Mouse (Mus musculus) embryonic facial prominence, embryonic 10.5 days (tissue): Measurements from ENCODE around the gene D1Ertd622e. TPM values are rescaled to one million over a fixed set of nuclear protein-coding genes. Genes with fewer than 3 reads are reported as not detected.

ENCODE experiments used
- DNase-seq: peaks from one replicate; pipeline ENCODE4 v3.0.0-alpha.2; 2017; ENCODE audit warnings: low spot score
- H3K27ac ChIP-seq: fragments of 300-500 bp; sonication (generic); replicated peaks from 2 replicates; pipeline ENCODE4 v1.5.1; 2016; ENCODE audit warnings: mild to moderate bottlenecking
- H3K27me3 ChIP-seq: fragments of 300-500 bp; sonication (generic); replicated peaks from 2 replicates; pipeline ENCODE4 v1.6.1; 2016; ENCODE audit warnings: low read depth, mild to moderate bottlenecking; ENCODE audit not compliant: poor library complexity, severe bottlenecking
- H3K36me3 ChIP-seq: fragments of 300-500 bp; sonication (generic); replicated peaks from 2 replicates; pipeline ENCODE4 v1.6.1; 2016; ENCODE audit warnings: mild to moderate bottlenecking, moderate library complexity
- H3K4me1 ChIP-seq: fragments of 300-500 bp; sonication (generic); 2 replicates; pipeline ENCODE4 v1.6.1; 2016
- H3K4me3 ChIP-seq: fragments of 300-500 bp; sonication (generic); 2 replicates; pipeline ENCODE4 v1.5.1; 2016; ENCODE audit warnings: mild to moderate bottlenecking, moderate library complexity
- H3K9me3 ChIP-seq: fragments of 300-500 bp; sonication (generic); 2 replicates; pipeline ENCODE4 v1.6.1; 2016; ENCODE audit warnings: mild to moderate bottlenecking
- WGBS: fragments of 180-500 bp; shearing (Covaris S2); methylation state at CpG from one replicate; pipeline ENCODE4 v1.1.7; 2016; 5-methylcytosine and 5-hydroxymethylcytosine counted together
- polyA plus RNA-seq: library from polyadenylated mRNA; unstranded; fragments of >200 nt; fragmentation: Nextera tagmentation; extraction: Ambion mirVana; gene quantifications from 2 replicates; pipeline ENCODE4 v1.2.1, GENCODE M21; 2016

D1Ertd622e gene
- polyA plus RNA-seq, 1 experiment from 2014 or later = 17.3 TPM

DNA sequence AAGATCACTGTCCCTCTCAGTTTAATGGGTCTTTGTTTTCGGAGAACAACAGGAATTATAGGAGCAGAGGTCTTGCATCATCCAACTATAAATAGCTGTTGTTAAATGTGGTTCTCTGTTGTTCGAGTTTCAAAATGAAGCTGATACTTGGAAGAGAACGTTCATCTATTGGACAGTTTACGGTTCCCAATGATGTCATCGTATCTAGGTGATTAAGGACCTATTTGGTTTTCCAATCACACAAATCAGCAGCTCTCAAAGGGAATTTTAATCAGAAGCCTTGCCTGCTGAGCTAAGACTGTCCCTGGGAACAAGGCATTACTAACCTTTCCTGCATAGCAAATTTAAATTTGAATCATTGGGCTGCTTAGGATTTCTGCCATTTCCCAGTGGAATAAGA is 31.7 kb downstream of the D1Ertd622e start:
- Histone ChIP-seq H3K27me3 (no peaks in the 10 kb centered on the region), H3K27ac (no peak overlapping the region), H3K4me1 (peaks cover 10% of the 10 kb centered on the region; the same call in 1 of the 2 replicates), H3K9me3 (no peaks in the 10 kb centered on the region), H3K4me3 (no peak overlapping the region), H3K36me3 (no peaks in the 10 kb centered on the region)
- no peak for DNase-seq
- WGBS = 79% methylated on average over 5 of the region's 5 CpGs

DNA sequence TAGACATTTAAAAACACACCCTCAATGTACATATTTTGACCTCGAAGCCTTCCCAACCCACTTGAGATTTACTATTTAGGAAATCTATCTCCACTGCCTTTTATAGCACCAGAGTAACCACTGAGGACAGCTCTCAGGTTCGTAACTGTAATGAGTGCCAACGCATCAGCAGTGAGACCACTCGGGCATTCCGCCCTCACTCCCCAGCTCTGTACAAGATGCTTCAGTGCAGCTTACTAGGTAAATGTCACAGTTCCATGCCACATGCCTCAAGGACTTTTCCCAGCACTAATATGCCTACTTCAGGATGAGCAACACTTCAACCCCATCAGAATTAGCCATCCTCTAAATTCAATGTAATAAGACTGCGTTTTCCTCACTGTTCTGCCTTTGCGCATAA is 33.0 kb downstream of the D1Ertd622e start:
- Histone ChIP-seq H3K4me1 (peaks cover 15% of the 10 kb centered on the region), H3K27me3 (no peaks in the 10 kb centered on the region), H3K36me3 (no peaks in the 10 kb centered on the region), H3K27ac (no peak overlapping the region), H3K4me3 (no peak overlapping the region), H3K9me3 (no peaks in the 10 kb centered on the region)
- no peak for DNase-seq
- 89% methylated on average over 7 of the region's 7 CpGs for WGBS

DNA sequence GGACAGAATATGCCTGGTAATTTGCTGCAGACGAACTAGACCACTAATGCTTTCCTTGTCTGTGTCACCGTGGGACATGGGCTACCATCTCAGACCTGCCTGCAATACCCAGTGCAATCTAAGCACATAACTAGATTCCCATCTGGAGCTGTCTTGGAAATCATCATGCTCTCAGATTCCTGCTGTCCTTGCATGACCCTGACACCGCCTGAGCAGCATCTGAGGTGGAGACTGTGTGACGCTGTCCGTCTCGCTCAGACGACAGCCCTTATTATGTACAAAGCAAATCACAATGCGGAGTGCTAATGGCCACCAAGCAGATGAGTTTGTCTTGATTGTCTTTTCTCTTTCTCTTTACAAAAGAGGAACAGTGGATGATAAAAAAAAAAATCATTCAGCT is 33.9 kb downstream of the D1Ertd622e start:
- WGBS = 80% methylated on average over 8 of the region's 8 CpGs
- no peaks in the 10 kb centered on the region for H3K27me3 ChIP-seq
- no peak for DNase-seq
- peaks cover 23% of the 10 kb centered on the region for H3K4me1 ChIP-seq
- H3K9me3 ChIP-seq = no peaks in the 10 kb centered on the region
- no peak overlapping the region for H3K27ac ChIP-seq
- no peaks in the 10 kb centered on the region for H3K36me3 ChIP-seq
- H3K4me3 ChIP-seq = no peak overlapping the region

DNA sequence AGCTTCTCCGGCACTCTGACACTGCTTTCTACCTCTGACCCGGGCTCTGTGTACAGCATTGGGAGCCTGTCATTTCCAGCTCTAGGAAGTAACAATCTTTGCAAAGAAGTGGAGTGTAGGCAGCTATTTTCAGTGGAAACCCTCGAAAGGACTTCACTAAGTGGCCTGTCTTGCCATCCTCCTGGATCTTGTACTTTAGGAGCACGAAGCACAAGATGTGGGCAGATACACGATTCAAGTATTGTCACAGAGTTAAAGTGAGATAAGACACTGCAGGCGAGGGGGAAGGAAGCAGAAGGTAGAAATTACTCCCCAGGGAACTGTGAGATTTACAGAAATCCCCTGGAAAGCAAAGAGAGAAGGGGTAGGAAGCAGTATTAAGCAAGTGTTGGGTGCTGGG is 36.4 kb downstream of the D1Ertd622e start:
- DNase-seq = no peak
- Histone ChIP-seq H3K27ac (no peak overlapping the region), H3K4me3 (no peak overlapping the region), H3K36me3 (no peaks in the 10 kb centered on the region), H3K9me3 (no peaks in the 10 kb centered on the region), H3K27me3 (no peaks in the 10 kb centered on the region), H3K4me1 (peaks cover 30% of the 10 kb centered on the region)
- WGBS = 62% methylated on average over 6 of the region's 6 CpGs

DNA sequence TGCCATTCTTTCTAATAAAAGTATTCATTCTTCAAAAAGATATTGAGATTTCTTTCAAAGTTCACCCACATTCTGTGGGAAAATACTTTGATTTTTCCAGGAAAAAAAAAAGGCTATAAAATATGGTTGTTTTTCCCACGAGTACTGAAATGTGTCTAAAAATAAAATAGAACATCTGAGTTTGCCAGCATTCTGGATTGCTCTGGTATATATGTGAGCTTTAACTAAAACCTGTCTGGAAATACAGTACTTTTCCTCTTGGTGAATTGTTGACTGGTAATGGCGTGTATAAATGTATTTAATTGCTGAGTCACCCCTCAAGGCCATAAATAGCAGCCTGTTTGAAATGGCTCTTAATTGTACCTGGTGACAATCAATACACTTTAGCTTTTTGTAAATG is 37.5 kb downstream of the D1Ertd622e start:
- Histone ChIP-seq H3K36me3 (no peaks in the 10 kb centered on the region), H3K4me1 (peaks cover 30% of the 10 kb centered on the region), H3K27ac (no peak overlapping the region), H3K4me3 (no peak overlapping the region), H3K27me3 (no peaks in the 10 kb centered on the region), H3K9me3 (no peaks in the 10 kb centered on the region)
- no peak for DNase-seq
- WGBS = 58% methylated on average over 2 of the region's 2 CpGs

DNA sequence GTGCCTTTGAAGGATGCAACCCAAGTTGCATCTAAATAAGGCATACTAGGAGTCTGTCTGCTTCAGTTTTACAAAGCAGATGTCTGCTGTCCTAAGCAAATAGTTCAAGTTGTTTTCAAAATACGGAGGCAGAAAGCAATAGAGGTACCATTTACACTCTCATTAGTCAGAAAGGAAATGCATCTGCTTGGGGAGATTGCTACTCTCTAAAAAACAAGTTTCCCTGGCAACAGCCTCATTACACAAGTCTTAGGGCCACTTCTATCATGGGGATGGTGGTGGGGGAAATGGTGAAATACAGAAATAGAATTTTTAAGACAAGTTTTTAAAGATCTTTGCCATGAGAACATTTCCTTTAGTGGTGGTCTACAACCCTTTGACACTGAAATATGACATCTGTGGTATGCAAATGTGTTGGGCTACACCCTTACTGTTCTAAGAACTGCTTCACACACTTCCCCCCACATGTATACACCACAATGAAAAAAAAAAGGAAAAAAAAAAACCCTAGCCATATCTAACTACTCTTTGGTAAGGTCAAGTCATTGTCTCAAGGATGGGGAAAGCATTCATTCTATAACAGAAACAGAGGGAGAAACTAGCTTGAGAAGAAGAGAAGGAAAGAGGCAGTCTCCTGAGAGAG is 38.5 kb downstream of the D1Ertd622e start:
- H3K4me1 ChIP-seq = peaks cover 30% of the 10 kb centered on the region
- WGBS = 33% methylated on average over 1 of the region's 1 CpGs
- H3K36me3 ChIP-seq = no peaks in the 10 kb centered on the region
- H3K4me3 ChIP-seq = no peak overlapping the region
- H3K27ac ChIP-seq = no peak overlapping the region
- H3K27me3 ChIP-seq = no peaks in the 10 kb centered on the region
- H3K9me3 ChIP-seq = no peaks in the 10 kb centered on the region
- DNase-seq = no peak

DNA sequence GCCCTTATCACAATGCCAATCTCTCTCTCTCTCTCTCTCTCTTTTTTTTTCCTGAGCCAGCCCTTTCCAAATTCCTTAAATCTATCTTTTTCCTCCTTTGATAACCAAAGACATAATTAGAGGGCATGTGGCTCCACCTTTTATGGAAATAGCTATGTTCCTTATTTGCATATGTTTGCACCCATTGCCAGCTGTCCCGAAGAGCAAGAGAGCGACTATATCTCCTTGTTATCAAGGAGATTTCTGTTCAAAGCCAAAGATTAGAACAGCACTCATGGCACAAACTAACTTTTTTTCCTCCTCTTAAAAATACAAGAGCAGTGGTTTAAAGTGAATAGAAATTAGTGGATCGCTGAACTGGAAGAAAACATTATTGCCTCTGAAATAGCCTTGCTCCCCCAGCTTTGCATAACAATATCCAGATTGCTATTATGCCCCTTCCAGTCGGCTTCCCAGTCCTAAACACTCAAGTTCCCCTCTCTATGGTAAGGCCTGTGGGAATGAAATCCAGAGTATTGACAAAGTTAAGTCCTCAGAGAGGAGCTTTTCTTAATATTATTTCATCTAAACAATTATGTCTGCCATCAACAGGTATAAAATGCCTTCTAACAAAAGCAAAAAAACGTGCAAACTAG is 39.2 kb downstream of the D1Ertd622e start:
- H3K4me3 ChIP-seq = no peak overlapping the region
- H3K27ac ChIP-seq = no peak overlapping the region
- peaks cover 30% of the 10 kb centered on the region for H3K4me1 ChIP-seq
- 28% methylated on average over 5 of the region's 5 CpGs for WGBS
- no peak for DNase-seq
- H3K9me3 ChIP-seq = no peaks in the 10 kb centered on the region
- H3K27me3 ChIP-seq = no peaks in the 10 kb centered on the region
- H3K36me3 ChIP-seq = no peaks in the 10 kb centered on the region

DNA sequence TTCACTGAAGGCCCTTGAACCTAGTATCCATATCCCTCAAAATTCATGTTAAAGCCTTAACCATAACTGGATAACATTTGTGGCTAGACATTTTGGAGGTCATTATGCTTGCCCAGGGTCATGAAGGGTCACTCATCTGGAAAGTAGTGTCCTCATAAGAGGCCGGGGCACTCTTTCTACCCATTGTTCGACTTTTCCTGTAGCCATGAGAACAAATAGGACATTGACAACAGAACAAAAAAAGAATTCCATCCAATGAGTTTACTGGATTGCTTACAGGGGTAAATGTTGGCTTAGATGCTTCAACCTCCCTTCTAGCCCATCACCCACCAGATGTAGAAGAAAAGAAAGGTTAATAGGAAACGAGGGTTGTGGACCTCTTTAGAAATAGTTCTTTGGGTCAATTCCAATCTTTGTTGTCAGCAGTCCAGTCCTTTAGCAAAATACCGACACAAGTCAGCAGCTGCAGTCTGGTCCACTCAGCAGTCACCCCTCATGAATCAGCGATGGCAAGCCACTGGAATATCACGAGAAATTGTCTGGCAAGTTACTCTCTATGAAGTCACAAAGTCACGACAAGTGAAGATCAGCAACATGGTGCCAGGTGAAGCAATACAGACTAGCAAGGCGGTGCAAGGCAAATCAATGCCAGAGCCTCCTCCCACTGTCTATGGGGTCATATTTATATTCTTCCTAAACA is 42.1 kb downstream of the D1Ertd622e start:
- Histone ChIP-seq H3K27ac (no peak overlapping the region), H3K4me1 (peaks cover 33% of the 10 kb centered on the region), H3K4me3 (no peak overlapping the region), H3K36me3 (no peaks in the 10 kb centered on the region), H3K9me3 (no peaks in the 10 kb centered on the region), H3K27me3 (no peaks in the 10 kb centered on the region; the same call in 1 of the 2 replicates)
- WGBS = 79% methylated on average over 8 of the region's 8 CpGs
- no peak for DNase-seq

DNA sequence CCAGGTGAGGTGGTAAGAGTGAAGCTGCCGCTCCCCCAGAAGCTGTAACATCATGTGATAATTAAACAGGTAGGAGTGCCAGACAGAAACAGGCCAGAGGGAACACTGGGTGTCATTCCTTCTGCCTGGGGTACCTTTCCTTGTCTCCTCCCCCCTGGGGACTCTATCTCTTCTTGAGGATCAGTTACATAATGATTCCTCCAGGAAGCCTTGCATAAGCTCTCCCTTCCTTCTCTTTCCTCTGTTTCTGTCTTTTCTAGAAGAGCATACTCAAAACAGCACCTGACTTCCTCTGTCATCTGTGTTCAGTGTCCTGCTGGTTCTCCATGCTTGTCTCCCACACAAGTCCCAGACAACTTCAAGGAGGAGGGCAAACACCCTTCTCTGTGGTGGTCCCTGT is 46.3 kb downstream of the D1Ertd622e start:
- peaks cover 16% of the 10 kb centered on the region for H3K4me1 ChIP-seq
- H3K36me3 ChIP-seq = no peaks in the 10 kb centered on the region
- WGBS = 87% methylated on average over 1 of the region's 1 CpGs
- H3K27me3 ChIP-seq = no peaks in the 10 kb centered on the region; the same call in 1 of the 2 replicates
- DNase-seq = no peak
- no peaks in the 10 kb centered on the region for H3K9me3 ChIP-seq
- no peak overlapping the region for H3K4me3 ChIP-seq
- no peak overlapping the region for H3K27ac ChIP-seq

DNA sequence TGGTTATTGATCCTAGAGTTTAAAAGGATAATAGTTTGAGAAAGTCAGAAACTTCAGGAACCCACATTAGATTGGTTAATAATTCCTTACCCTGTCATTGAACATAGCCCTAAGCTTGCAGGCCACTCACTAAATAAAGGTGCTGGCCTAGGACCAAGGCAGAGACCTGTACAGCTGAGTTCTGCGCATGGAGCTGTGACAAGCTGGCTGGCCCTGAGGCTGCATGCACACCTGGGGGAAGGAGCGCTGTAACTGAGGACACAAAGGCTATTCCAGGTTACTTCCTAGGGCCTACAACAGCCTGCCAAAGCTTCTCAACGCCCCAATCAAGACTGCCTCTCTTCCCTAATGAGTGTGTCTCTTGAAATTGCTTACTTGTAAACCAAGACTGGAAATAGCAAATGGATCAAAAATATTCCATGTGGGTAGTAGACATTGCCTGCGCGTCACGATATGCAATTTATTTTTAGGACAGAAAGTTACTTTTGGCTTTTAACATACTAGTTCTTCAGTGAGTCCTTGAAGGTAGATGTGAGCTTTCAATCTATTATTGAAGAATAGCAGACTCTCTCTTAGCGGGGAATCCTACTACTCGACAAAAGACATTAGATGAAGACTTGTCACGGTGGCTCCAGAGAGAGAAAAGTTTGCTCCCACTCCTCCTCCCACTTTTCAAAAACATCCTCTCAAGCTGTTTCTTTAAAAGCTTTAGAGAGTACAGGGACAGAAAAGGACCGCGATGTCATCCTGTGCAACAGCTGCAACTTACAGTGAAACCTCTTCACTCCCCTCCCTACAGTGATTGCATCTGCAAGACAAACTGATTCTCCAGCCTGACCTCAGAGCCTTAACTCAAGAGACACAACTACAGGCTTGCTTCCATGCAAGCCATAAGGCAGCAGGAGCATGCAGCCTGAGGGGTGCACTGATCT is 47.1 kb downstream of the D1Ertd622e start:
- WGBS = 85% methylated on average over 11 of the region's 11 CpGs
- no peaks in the 10 kb centered on the region; the same call in 1 of the 2 replicates for H3K27me3 ChIP-seq
- no peak for DNase-seq
- H3K27ac ChIP-seq = no peak overlapping the region
- no peaks in the 10 kb centered on the region for H3K36me3 ChIP-seq
- H3K9me3 ChIP-seq = no peaks in the 10 kb centered on the region
- peaks cover 16% of the 10 kb centered on the region for H3K4me1 ChIP-seq
- H3K4me3 ChIP-seq = no peak overlapping the region

DNA sequence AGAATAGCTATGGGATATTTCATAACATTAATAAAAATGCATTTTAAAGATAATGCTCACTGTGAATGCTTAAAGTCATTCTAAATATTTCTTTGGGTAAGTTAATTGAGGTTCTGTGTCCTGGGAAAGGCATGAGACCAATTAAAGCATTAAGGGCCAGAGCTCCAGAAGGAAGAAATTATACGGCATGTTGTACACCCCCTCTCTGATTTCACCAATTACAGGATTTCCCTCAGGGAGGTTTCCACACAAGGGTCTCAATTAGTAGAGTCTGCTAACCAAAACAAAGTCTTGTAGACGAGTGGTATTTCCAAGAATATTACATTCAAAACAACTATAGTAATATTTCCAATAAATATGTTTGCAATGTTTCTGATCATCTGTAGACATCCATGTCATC is 50.1 kb downstream of the D1Ertd622e start:
- Histone ChIP-seq H3K4me3 (no peak overlapping the region), H3K27me3 (no peaks in the 10 kb centered on the region; the same call in 1 of the 2 replicates), H3K4me1 (peaks cover 9% of the 10 kb centered on the region; the same call in 1 of the 2 replicates), H3K9me3 (no peaks in the 10 kb centered on the region), H3K27ac (no peak overlapping the region), H3K36me3 (no peaks in the 10 kb centered on the region)
- no peak for DNase-seq
- 20% methylated on average over 2 of the region's 2 CpGs for WGBS

DNA sequence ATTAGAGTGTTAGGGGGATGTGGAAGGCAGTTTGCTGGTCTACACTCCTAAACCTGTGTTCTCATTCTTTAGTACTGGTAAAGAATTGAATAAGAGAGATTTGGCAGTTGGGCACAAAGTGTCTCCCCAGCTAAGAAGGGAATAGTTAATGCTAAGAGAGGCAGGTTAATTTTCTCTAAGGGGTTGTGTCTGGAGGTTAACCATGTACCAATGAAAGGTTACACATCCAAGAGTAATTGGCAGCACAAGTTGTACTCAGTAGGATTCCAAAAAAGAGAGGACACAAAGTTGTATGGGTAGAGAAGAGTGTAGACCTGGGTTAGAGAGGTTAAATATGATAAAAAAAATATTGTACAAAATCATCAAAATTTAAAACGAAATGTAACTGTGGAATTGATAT is 58.5 kb downstream of the D1Ertd622e start:
- Histone ChIP-seq H3K4me3 (no peak overlapping the region), H3K27ac (no peak overlapping the region), H3K36me3 (no peaks in the 10 kb centered on the region), H3K27me3 (no peaks in the 10 kb centered on the region), H3K4me1 (no peaks in the 10 kb centered on the region), H3K9me3 (no peaks in the 10 kb centered on the region)
- WGBS = 73% methylated on average over 1 of the region's 1 CpGs
- no peak for DNase-seq
